Mouse (Mus musculus): Measurements from ENCODE around the gene Syt1.

Gene Syt1

GRCm38 (mm10) chr10:108728961-108729360 lies 281.8 kb downstream of the Syt1 start:
- no peak for DNase-seq

GRCm38 (mm10) chr10:108726391-108726790 lies 284.4 kb downstream of the Syt1 start:
- no peak for DNase-seq

GRCm38 (mm10) chr10:108724878-108725277 lies 285.9 kb downstream of the Syt1 start:
- no peak for DNase-seq

- DNase-seq: peak; percentile 72
Observed at GRCm38 (mm10) chr10:108710514-108710913, 300.3 kb downstream of the Syt1 start.

- no peak for DNase-seq
Observed at GRCm38 (mm10) chr10:108705658-108706057, 305.1 kb downstream of the Syt1 start.

- DNase-seq: no peak
Observed at GRCm38 (mm10) chr10:108701361-108702128, 309.2 kb downstream of the Syt1 start.

GRCm38 (mm10) chr10:108699946-108700345 lies 310.8 kb downstream of the Syt1 start, which contains the start of gene Gm5136:
Gene Gm5136 (minus strand): TSS chr10:108700160.
- DNase-seq: no peak

- DNase-seq: no peak
Observed at GRCm38 (mm10) chr10:108697062-108697461, 313.7 kb downstream of the Syt1 start.

GRCm38 (mm10) chr10:108690954-108691353 lies 319.8 kb downstream of the Syt1 start:
- peak; percentile 24 for DNase-seq

GRCm38 (mm10) chr10:108686696-108687095 lies 324.1 kb downstream of the Syt1 start:
- DNase-seq: no peak

GRCm38 (mm10) chr10:108679675-108680390 lies 330.9 kb downstream of the Syt1 start:
- DNase-seq: peak; percentile 40

GRCm38 (mm10) chr10:108677053-108677452 lies 333.7 kb downstream of the Syt1 start:
- DNase-seq: no peak

GRCm38 (mm10) chr10:108668944-108669343 lies 341.8 kb downstream of the Syt1 start:
- no peak for DNase-seq

GRCm38 (mm10) chr10:108660295-108660694 lies 350.5 kb downstream of the Syt1 start:
- DNase-seq: no peak

- no peak for DNase-seq
Observed at GRCm38 (mm10) chr10:108658300-108658699, 352.5 kb downstream of the Syt1 start.

- DNase-seq: no peak
Observed at GRCm38 (mm10) chr10:108657669-108658068, 353.1 kb downstream of the Syt1 start.

- peak; percentile 32 for DNase-seq
Observed at GRCm38 (mm10) chr10:108656898-108657297, 353.9 kb downstream of the Syt1 start.

- peak; percentile 26 for DNase-seq
Observed at GRCm38 (mm10) chr10:108655074-108655473, 355.7 kb downstream of the Syt1 start.

GRCm38 (mm10) chr10:108652831-108653230 lies 358.0 kb downstream of the Syt1 start:
- no peak for DNase-seq

GRCm38 (mm10) chr10:108652066-108652465 lies 358.7 kb downstream of the Syt1 start:
- no peak for DNase-seq

- no peak for DNase-seq
Observed at GRCm38 (mm10) chr10:108649174-108649573, 361.6 kb downstream of the Syt1 start.

- DNase-seq: no peak
Observed at GRCm38 (mm10) chr10:108643915-108644314, 366.9 kb downstream of the Syt1 start.

- no peak for DNase-seq
Observed at GRCm38 (mm10) chr10:108638095-108638494, 372.7 kb downstream of the Syt1 start.

- DNase-seq: no peak
Observed at GRCm38 (mm10) chr10:108636086-108636485, 374.7 kb downstream of the Syt1 start.
